Mouse (Mus musculus): ENCODE data around the gene Gm45140.
"Not testable (repeated sequence)": the region's sequence is repeated elsewhere in the genome, so short reads cannot be mapped to it uniquely, and the experiment has no call there.

Gene Gm45140

GRCm38 (mm10) chr6:87777842-87778241 lies 57.8 kb downstream of the Gm45140 start, which contains the start of gene Gp9:
Gp9 (plus strand) TSS chr6:87778072.
- in situ Hi-C loops (cut with MboI, MseI), result no loop called here

GRCm38 (mm10) chr6:87776663-87777062 lies 58.9 kb downstream of the Gm45140 start:
- in situ Hi-C loops (cut with MboI, MseI), result no loop called here

- in situ Hi-C loops (cut with MboI, MseI), result no loop called here
These were observed 59.9 kb downstream of the Gm45140 start for GRCm38 (mm10) chr6:87775588-87776245.

DNA sequence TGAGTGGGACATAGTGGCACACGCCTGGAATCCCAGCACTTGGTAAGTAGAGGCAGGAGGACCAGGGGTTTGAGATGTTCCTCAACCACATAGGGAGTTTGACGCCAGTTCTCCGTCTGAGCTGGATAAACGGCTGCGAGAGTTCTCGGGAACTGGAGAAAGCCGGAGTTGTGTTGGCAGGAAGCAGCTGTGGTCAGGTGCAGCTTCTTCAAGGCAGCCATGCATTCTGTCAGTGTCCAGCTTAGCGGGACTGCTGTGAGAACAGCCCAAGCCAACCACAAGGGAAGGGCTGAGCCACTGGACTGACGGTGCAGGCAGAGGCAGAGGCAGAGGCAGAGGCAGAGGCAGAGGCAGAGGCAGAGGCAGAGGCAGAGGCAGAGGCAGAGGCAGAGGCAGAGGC lies 60.7 kb downstream of the Gm45140 start:
- in situ Hi-C loops (cut with MboI, MseI), result loop anchor here in 1 of 2 experiments (5.0 kb wide), 1 partner anchor 83 kb away; no protein-coding TSS in a partner anchor

DNA sequence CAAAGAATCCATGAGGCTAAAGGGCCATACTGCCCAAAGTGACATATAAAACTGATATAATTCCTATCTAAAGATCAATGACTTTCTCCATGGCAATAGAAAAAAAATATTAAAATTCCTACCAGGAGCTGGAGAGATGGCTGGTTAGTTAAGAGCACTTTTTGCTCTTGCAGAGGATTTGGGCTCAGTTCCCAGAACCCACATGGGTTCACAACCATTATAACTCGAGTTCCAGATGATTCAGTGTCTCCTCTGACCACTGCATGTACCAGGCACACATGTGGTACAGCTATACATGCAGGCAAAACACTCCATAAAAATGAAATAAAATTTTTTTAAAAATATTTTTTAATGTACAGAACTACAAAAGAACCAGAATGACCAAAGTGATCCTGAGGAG lies 61.1 kb downstream of the Gm45140 start:
- in situ Hi-C loops (cut with MboI, MseI), result loop anchor here in 1 of 2 experiments (5.0 kb wide), 1 partner anchor 82 kb away; no protein-coding TSS in a partner anchor

DNA sequence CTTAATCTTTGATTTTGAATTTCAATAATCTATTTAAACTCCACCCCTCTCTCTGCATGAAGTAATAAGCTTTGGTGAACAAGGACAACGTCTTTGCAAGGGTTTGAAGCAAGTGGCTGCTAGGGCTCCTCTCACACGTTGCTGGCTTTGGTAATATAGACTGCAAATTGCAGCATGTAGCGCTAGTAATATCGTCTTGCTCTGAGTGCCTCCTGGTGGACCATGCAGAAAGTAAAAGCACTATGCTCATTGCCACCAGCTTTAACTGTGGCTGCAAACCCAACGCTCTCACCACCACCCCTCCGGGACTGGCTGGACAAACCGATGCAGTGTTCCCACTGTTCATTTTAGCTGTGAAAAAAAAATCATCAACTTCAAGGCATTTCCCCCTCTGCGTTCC lies 65.0 kb downstream of the Gm45140 start:
- in situ Hi-C loops (cut with MboI, MseI), result loop anchor here in 1 of 2 experiments (5.0 kb wide), 1 partner anchor 78 kb away; no protein-coding TSS in a partner anchor

GRCm38 (mm10) chr6:87764296-87764695 lies 71.3 kb downstream of the Gm45140 start:
- in situ Hi-C loops (cut with MboI, MseI), result not testable (repeated sequence)

DNA sequence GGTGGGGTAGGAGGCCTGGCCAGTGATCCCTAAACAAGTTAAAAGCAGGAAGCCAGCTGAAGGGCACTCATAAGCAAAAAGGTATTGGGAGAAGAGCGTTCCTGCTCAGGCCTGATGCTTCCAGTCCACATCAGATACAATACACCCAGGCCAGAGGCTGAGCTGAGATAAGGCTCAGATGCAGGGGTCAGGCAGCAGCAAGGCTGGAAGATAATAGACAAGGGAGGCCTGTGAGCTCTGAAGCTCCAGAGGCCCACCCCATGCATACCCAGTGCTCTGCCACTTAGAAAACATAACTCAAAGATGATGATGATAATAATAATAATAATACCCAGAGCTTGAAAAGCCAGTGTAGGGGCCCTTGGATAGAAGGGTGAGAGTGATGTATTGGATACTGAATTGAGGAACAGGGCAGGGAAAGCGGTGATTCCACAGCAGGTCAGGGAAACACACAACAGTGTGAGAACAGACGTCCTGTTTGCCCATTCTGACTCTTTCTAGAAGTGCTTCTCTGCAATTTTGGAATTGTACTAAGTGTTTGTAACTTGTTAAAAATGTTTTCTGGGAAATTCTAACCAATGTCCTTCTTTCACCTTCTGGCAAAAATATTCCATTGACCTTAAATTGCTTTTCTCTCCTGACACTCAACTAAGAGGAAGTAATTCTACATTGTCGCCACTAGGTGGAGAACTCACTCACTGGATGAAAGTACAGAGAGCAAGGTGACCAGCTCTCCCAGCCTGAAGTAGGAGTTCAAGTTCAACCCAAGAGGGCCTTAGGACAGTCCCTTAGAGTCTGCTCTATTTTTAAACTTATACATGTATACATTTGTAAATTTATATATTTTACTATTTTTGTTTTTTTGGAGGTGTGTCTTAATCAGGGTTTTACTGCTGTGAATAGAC lies 72.0 kb downstream of the Gm45140 start:
- in situ Hi-C loops (cut with MboI, MseI), result no loop called here

GRCm38 (mm10) chr6:87762161-87762560 lies 73.4 kb downstream of the Gm45140 start:
- in situ Hi-C loops (cut with MboI, MseI), result no loop called here

GRCm38 (mm10) chr6:87759850-87760249 lies 75.7 kb downstream of the Gm45140 start:
- in situ Hi-C loops (cut with MboI, MseI), result no loop called here

GRCm38 (mm10) chr6:87759404-87759803 lies 76.2 kb downstream of the Gm45140 start:
- in situ Hi-C loops (cut with MboI, MseI), result no loop called here

DNA sequence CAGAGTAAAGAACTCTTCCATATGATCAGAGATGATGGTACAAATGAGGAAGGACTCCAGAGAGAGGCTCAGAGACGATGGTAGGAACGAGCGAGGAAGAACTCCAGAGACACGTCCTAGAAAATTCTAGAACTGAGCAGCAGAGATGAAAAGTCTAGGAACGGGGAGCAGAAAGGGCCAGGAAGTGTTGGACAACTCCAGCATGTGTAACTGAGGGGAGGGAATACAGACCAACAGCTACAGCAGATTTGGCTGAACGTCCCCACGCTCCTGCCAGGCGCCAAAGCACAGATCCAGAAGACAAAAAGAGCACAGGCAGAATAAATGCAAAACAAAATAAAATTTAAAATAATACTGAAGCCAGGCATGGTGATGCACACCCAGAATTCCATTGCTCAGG lies 78.7 kb downstream of the Gm45140 start:
- in situ Hi-C loops (cut with MboI, MseI), result no loop called here

DNA sequence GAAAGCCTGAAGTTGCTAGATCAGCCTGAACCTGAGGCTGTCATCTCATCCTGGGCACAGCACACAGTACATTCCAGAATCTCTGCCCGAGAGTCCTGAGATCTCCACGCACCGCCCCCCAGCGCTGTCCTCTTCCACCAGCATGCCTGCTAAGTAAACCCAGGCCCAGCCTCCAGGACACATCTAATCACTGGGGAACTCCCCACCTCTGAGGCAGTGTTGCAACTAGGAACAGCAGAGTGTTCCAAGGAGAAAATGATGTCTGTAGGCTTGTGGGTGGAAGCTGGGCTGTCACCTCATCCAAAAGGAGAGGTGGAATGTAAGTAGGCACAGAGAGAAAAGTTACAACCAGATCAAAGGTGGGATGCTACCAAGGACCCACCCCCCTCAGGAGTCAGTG lies 80.4 kb downstream of the Gm45140 start:
- in situ Hi-C loops (cut with MboI, MseI), result no loop called here

DNA sequence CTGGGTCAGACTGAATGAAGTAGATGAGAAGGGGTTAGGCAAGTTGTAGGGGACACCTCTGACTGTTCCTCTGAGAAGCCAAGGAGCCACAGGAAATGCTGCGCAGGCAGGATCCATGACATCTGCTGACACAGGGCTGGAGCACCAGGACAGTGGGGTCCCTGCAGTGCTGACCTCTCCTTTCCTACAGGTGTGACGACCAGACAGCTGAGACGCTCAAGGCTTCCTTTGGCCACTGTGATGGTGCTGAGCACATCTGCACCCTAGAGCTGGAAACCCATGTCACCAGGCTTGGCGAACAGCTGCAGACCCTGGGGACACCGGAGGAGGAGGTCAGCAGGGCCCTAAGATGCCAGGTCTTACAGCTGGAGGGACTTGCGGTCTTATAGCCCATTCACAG lies 84.0 kb downstream of the Gm45140 start:
- in situ Hi-C loops (cut with MboI, MseI), result no loop called here

DNA sequence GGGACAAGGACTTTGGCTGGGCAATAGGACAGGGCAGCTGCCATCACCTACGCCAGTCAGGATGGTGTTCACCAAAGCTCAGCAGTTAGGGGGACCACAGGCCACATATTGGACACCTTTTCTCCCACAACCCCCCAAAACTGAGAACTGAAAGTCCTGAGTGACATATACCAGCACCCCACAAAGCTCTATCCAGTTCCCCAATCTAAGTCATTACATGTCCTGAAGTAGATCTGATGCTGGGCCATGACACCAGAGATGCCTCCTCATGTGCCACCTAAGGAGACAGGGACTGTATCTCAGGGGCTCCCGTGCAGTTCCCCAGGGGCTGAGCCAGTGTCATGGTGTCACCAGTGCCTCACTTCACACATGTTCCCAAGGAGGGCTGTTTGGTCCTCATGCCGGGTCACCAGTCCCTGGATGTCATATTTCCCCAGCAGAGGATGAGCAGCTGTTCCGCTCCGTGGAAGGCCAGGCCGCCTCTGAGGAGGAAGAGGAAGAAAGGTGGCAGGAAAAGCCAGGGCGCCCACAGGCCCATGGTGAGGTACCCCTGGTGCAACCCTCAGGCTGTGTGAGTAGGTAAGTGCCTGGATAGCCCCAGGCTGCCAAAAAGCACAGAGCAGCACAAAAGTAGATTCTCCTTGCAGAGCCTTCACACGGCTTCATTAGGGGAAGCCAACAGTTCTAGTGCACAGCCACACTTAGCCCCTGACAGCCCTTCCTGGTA lies 85.2 kb downstream of the Gm45140 start:
- in situ Hi-C loops (cut with MboI, MseI), result no loop called here

GRCm38 (mm10) chr6:87748531-87748930 lies 87.1 kb downstream of the Gm45140 start:
- in situ Hi-C loops (cut with MboI, MseI), result no loop called here

DNA sequence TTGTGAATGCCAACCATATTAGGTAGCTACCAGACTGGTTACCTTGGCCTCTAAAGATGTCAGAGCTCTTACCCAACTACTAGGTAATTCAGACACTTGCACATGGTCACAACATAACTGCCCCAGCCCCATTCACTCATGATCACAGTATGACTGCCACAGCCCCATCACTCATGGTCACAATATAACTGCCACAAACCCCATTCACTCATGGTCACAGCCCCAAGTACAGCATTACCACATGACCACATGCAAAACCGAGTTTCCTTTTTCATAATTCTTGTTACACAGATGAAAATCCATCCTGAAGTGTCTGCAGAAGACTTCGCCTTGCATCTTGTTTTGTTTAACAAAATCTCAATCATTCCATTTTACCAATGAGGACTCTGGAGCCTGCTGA lies 87.5 kb downstream of the Gm45140 start:
- in situ Hi-C loops (cut with MboI, MseI), result no loop called here

DNA sequence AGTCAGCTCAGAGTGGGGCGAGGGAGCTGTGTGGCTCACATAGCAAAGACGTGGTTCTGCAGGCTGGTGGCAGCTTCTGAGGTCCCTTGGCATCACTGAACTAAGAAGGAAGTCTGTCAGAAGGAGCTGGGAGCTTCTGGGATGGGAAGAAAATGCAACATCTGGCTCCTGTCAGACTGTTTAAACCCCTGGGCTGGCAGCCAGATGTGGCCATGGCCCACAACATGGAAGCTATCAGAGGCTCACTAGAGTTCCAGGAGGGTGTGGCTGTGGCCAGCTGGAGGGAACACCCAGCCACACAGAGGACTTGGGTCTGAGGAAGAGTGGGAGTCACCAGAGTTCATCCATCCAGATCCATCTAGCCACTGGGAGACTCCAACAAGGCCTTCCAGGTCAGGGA lies 88.7 kb downstream of the Gm45140 start:
- in situ Hi-C loops (cut with MboI, MseI), result no loop called here

GRCm38 (mm10) chr6:87746059-87746458 lies 89.5 kb downstream of the Gm45140 start:
- in situ Hi-C loops (cut with MboI, MseI), result no loop called here

- in situ Hi-C loops (cut with MboI, MseI), result no loop called here
These were observed 90.3 kb downstream of the Gm45140 start for GRCm38 (mm10) chr6:87745301-87745700.

DNA sequence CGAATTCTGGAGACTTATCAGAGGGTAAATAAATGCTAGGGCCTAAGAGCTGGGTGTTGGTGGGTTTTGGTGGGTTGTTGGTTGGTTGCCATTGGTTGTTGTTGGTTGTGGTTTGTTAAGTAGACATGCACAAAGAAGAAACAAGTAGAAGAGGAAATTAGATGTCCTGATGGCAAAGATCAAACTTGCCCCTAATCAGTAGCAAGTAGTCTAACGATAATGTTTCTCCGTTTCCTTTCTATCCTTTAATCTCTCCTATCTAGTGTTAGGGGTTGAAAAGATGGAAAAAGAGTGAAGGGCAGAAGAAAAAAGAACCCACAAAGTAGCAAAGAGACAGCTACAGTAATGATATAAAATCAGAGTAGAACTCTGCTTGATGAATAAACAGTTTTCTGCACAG lies 91.0 kb downstream of the Gm45140 start:
- in situ Hi-C loops (cut with MboI, MseI), result no loop called here

DNA sequence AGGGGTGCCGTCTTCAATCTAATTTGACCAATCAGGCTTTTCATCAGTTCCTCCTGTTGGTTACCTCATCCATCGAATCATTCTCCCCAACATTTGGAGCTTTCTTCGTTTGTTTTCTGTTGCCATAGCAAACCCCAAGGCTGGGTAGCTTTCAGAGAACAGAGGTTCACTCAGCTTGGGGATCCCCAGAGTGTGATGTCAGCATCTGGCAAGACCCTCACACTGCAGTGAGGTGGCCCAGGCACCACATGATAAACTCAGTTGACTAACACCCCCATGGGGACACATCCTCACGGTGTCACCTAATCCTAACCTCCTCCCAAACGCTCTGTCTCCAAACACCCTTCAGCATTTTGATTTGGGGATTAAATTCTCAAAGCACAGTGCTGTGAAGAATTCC lies 92.3 kb downstream of the Gm45140 start:
- in situ Hi-C loops (cut with MboI, MseI), result no loop called here

All from T-helper 17 cell (primary cell).